Mouse (Mus musculus) bone marrow, adult 2 months (tissue): ENCODE measurements around the gene Hist3h2a.
A peak's percentile ranks its signal among the peaks of the same experiment; 100 is the strongest.

Experiments
- CTCF ChIP-seq: fragments of 200-500 bp; IDR thresholded peaks from 2 replicates; pipeline ENCODE4 v1.5.1; 2011; ENCODE audit warnings: low read length, control low read depth; ENCODE audit not compliant: control insufficient read depth, insufficient read depth
- POLR2A ChIP-seq: fragments of 200-500 bp; IDR thresholded peaks from 2 replicates; pipeline ENCODE4 v1.6.1; 2011; ENCODE audit warnings: low read depth, mild to moderate bottlenecking, control low read depth, low read length, borderline replicate concordance; ENCODE audit not compliant: control insufficient read depth

DNA sequence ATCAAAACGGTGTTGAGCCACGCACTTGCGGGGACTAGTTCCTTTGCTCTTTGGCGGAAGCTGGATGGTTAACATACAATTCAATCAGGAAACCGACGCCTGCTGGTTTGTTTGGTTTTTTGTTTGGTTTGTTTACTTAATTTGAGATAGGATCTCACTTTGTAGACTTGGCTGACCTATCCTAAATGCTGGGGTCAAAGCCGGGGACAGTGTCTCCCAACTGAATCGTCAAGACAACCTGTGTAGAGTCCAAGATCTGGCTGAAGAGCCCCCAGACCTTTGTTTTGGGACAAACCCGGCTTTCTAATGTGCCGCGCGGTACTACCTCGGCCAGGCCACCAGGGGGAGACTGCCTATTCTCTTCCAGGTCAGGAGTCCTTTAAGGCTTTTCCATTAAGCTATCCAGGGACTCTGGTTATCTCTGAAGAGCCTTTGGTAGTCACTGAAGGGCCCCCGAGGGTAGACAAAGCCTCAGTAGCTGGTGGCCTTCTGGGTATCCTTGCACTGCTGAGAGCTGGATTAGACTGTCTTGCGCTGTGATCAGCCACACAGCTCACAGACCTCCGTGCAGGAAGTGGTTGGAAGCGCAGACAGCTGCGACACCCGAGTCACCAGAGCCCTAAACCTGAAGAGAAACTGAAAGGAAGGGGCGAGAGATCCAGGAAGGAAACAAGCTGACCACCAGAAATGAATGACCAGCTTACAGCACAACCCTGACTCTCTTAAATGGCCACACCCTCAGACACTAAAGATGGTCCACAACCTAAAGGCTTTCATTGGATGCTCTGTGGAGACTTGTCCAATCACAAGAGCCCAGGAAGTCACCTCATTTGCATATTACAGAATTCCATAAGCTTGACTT is 26.5 kb upstream of the Hist3h2a start:
- TF ChIP-seq POLR2A = peak; percentile 44; the same call in 1 of the 2 replicates
- peak; percentile 75 for TF ChIP-seq CTCF
